Mouse (Mus musculus) erythroblast, embryonic 14.5 days (primary cell): ENCODE measurements around the gene Asf1b. TPM values are rescaled to one million over a fixed set of nuclear protein-coding genes. Genes with fewer than 3 reads are reported as not detected.

ENCODE experiments used
- H3K27me3 ChIP-seq: 2 replicates; pipeline ENCODE4 v1.6.1; 2012; ENCODE audit warnings: inconsistent platforms; ENCODE audit not compliant: control insufficient read depth
- H3K36me3 ChIP-seq: 2 replicates; pipeline ENCODE4 v1.6.1; 2012; ENCODE audit warnings: mild to moderate bottlenecking, inconsistent platforms; ENCODE audit not compliant: control insufficient read depth
- H3K4me1 ChIP-seq: 2 replicates; pipeline ENCODE4 v1.6.1; 2012; ENCODE audit warnings: inconsistent platforms; ENCODE audit not compliant: control insufficient read depth
- H3K4me3 ChIP-seq: replicated peaks from 2 replicates; pipeline ENCODE3; 2012; ENCODE audit warnings: moderate library complexity, mild to moderate bottlenecking, inconsistent platforms
- H3K9me3 ChIP-seq: 2 replicates; pipeline ENCODE4 v1.6.1; 2012; ENCODE audit warnings: low read length, inconsistent platforms, mixed read lengths; ENCODE audit not compliant: control insufficient read depth
- GATA1 ChIP-seq: IDR thresholded peaks from 2 replicates; pipeline ENCODE4 v1.6.1; 2012; ENCODE audit warnings: low read length, inconsistent platforms, mixed read lengths
- TAL1 ChIP-seq: IDR thresholded peaks from 3 replicates; pipeline ENCODE4 v1.6.1; 2012; ENCODE audit warnings: low read length, inconsistent platforms, mixed read lengths
- polyA plus RNA-seq: library from polyadenylated mRNA; stranded (reverse); fragments of >175 nt; gene quantifications from 2 replicates; pipeline ENCODE4 v1.2.3, GENCODE M21; 2012

The Asf1b gene
- polyA plus RNA-seq, result 56.4 and 58.6 TPM in 2 replicates

DNA sequence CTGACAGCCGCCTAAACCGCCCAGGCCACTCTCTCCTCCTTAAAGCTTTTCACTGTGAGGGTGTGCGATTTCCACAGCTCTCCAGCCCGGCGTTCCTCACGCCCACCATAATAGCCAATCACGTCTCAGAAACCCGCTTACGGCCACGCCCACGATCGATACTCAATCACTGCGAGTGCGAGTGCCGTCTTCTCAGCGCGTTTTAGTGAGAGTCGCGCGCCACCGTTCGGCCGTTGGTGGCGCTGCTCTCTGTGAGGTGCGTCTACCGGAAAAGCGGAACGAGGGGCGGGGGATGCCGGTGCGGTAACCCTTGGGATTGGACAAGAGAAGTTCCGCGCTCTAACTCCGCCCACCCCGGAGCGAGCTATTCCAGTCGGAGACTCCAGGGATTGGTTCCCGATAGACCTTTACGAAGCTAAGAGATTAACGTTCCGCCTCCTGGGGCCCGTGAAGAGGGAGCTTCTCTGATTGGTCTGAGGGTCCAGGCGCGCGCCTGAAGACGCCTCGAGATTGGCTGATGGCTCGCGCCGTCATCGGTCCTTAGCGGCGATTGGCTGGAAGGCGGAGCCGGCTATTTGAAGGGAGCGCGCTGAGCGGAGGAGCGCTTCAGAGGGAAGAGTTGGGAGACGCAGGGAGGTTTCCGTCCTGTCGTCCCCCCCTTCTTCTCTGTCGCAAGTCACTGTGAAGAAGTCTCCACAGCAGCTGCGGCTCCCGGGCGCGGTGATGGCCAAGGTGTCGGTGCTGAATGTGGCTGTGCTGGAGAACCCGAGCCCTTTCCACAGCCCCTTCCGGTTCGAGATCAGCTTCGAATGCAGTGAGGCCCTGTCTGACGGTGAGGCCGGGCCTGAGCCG lies at the start of gene Asf1b, which contains the start of gene Gm10644:
Gene Asf1b, plus strand, starts transcription at position 402 of the 852 bp plus-strand sequence.
Gene Gm10644, minus strand, starts transcription at position 100 of the 852 bp plus-strand sequence.
- TF ChIP-seq TAL1 (no peak), GATA1 (no peak)
- Histone ChIP-seq H3K4me3 (peak within 1 kb of the TSS; percentile 100), H3K4me1 (peaks cover 33% of the 10 kb centered on the region), H3K9me3 (no peaks in the 10 kb centered on the region), H3K36me3 (peaks cover 28% of the 10 kb centered on the region), H3K27me3 (peaks cover 6% of the 10 kb centered on the region)

GRCm38 (mm10) chr8:83908583-83908982 lies 46.7 kb upstream of the Asf1b start:
- H3K27me3 ChIP-seq, result no peaks in the 10 kb centered on the region
- TF ChIP-seq TAL1, result no peak
- TF ChIP-seq GATA1, result no peak
- H3K36me3 ChIP-seq, result no peaks in the 10 kb centered on the region
- H3K4me3 ChIP-seq, result no peak overlapping the region
- H3K4me1 ChIP-seq, result no peaks in the 10 kb centered on the region
- no peaks in the 10 kb centered on the region for H3K9me3 ChIP-seq

DNA sequence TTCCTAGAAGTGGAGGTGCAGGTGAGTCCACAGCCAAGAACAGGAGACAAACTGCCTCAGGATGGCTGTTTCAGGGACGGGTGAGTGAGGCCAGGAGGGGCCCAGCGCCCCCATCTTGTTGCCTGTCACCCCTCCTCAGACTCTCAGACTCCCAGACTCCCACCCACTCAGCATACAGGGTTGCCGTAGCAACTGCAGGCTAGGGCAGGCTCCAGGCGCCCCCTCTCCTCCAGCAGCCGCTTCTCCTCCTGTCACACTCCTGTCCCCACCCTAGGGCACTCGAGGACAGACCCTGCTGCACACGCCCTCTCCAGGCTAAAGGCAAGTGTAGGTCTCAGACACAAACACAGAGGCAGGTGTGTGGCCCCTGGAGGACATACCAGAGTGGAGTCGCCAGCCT lies 46.0 kb upstream of the Asf1b start:
- Histone ChIP-seq H3K36me3 (no peaks in the 10 kb centered on the region), H3K4me1 (peaks cover 1% of the 10 kb centered on the region; the same call in 1 of the 2 replicates), H3K9me3 (no peaks in the 10 kb centered on the region), H3K27me3 (no peaks in the 10 kb centered on the region), H3K4me3 (no peak overlapping the region)
- no peak for TF ChIP-seq TAL1
- no peak for TF ChIP-seq GATA1

DNA sequence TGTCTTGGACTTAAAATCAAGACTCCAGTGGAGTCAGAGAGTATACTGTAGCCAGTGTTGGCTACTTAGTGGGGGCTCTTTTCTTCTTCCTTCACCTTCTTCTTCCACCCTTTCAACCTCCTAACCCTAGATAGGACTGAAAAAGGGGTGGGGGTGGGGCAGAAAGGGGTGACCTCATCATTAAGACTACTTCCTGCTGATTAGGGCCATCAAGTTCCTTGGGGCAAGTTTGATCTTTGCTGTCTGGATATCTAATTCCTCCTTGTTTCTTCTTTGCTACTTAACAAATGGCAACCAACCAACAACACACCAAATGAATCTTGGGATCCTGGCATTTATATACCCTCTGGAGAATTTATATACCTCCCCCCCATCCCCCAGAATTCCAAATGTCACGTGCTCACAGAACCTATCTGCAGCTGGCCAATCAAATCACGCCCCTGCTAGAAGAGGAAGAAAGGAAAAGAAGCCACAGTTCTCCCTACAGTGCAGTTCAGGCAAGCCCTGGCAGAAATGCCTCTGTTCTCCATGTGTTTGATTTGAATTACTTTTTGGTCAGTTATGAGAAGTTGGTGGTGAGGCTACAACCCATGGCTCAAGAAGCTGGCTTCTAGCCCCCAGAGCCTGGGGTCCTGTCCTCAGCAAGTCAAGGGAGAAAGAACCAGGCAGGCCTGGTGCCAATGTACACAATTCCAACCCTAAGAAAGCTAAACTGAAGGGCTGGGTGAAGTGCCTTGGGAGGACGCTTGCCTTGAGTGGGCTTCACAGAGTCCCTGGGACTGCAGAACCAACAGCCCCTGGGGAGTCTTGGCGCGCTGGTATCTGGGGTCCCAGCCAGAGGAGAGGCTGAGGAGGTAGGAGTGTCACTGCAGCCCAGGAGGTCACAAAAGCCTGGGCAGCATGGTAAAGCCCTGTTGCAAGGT lies 43.2 kb upstream of the Asf1b start:
- no peak overlapping the region for H3K4me3 ChIP-seq
- H3K4me1 ChIP-seq, result peaks cover 12% of the 10 kb centered on the region
- no peaks in the 10 kb centered on the region for H3K27me3 ChIP-seq
- H3K9me3 ChIP-seq, result no peaks in the 10 kb centered on the region
- TF ChIP-seq GATA1 (no peak), TAL1 (no peak)
- H3K36me3 ChIP-seq, result no peaks in the 10 kb centered on the region

- no peaks in the 10 kb centered on the region for H3K9me3 ChIP-seq
- no peaks in the 10 kb centered on the region for H3K27me3 ChIP-seq
- TF ChIP-seq GATA1 (no peak), TAL1 (no peak)
- peaks cover 17% of the 10 kb centered on the region for H3K4me1 ChIP-seq
- no peak overlapping the region for H3K4me3 ChIP-seq
- H3K36me3 ChIP-seq, result no peaks in the 10 kb centered on the region
These were observed 41.1 kb upstream of the Asf1b start for GRCm38 (mm10) chr8:83914232-83914631.

- no peaks in the 10 kb centered on the region for H3K9me3 ChIP-seq
- TF ChIP-seq TAL1 (no peak), GATA1 (no peak)
- H3K36me3 ChIP-seq, result no peaks in the 10 kb centered on the region
- H3K4me3 ChIP-seq, result no peak overlapping the region
- peaks cover 17% of the 10 kb centered on the region for H3K4me1 ChIP-seq
- H3K27me3 ChIP-seq, result no peaks in the 10 kb centered on the region
These were observed 40.4 kb upstream of the Asf1b start for GRCm38 (mm10) chr8:83914860-83915259.

- TF ChIP-seq TAL1, result no peak
- TF ChIP-seq GATA1, result no peak
- H3K36me3 ChIP-seq, result no peaks in the 10 kb centered on the region; the same call in 1 of the 2 replicates
- H3K4me3 ChIP-seq, result no peak overlapping the region
- H3K4me1 ChIP-seq, result peaks cover 17% of the 10 kb centered on the region
- H3K27me3 ChIP-seq, result no peaks in the 10 kb centered on the region
- H3K9me3 ChIP-seq, result no peaks in the 10 kb centered on the region
These were observed 39.3 kb upstream of the Asf1b start for GRCm38 (mm10) chr8:83916015-83916414.

- Histone ChIP-seq H3K36me3 (no peaks in the 10 kb centered on the region; the same call in 1 of the 2 replicates), H3K4me1 (peaks cover 17% of the 10 kb centered on the region), H3K27me3 (no peaks in the 10 kb centered on the region), H3K9me3 (no peaks in the 10 kb centered on the region), H3K4me3 (no peak overlapping the region)
- TF ChIP-seq GATA1, result no peak
- TF ChIP-seq TAL1, result no peak
These were observed 37.7 kb upstream of the Asf1b start for GRCm38 (mm10) chr8:83917566-83917965.

DNA sequence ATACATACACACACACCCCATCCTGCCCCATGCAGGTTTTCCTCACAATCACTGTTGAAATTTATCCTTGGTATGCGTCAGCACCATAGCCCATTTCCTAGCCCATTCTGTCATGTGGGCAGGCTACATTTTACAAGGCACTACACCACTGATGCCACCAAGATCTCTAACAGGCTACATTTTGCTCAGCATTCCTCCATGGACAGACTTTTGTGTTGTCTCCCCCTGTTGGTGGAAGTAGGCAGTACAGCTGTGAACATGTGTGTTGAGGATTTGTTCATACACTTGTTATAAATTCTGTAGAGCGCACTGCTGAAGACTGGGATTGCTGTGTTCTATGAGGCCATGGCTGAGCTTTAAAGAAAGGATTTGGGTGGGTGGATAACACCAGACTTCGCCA lies 33.7 kb upstream of the Asf1b start:
- TF ChIP-seq GATA1, result no peak
- no peak for TF ChIP-seq TAL1
- H3K4me3 ChIP-seq, result no peak overlapping the region
- H3K4me1 ChIP-seq, result peaks cover 5% of the 10 kb centered on the region
- H3K36me3 ChIP-seq, result no peaks in the 10 kb centered on the region; the same call in 1 of the 2 replicates
- H3K9me3 ChIP-seq, result no peaks in the 10 kb centered on the region
- H3K27me3 ChIP-seq, result no peaks in the 10 kb centered on the region
